Mouse (Mus musculus): ENCODE measurements around the gene Gmppa. TPM values are rescaled to one million over a fixed set of nuclear protein-coding genes. Genes with fewer than 3 reads are reported as not detected.

The Gmppa gene
- polyA plus RNA-seq, 1 experiment: 36.5 TPM

- H3K27ac ChIP-seq (ENCODE audit: insufficient read depth, low read length): no peak overlapping the region
- TF ChIP-seq CTCF (IDR thresholded peaks at IDR 0.05; ENCODE audit: low read depth, low read length) (no peak), EP300 (IDR thresholded peaks at IDR 0.05; ENCODE audit: insufficient read depth, low read depth, low read length) (no peak), POLR2A (IDR thresholded peaks at IDR 0.05; ENCODE audit: insufficient read depth, low read length) (no peak)
These were observed 8.5 kb downstream of the Gmppa start for GRCm38 (mm10) chr1:75444208-75444607.

GRCm38 (mm10) chr1:75445141-75445701 lies 9.5 kb downstream of the Gmppa start:
- no peak for TF ChIP-seq EP300 (IDR thresholded peaks at IDR 0.05; ENCODE audit: insufficient read depth, low read depth, low read length)
- no peak for TF ChIP-seq POLR2A (IDR thresholded peaks at IDR 0.05; ENCODE audit: insufficient read depth, low read length)
- no peak for TF ChIP-seq CTCF (IDR thresholded peaks at IDR 0.05; ENCODE audit: low read depth, low read length)
- no peaks in the 10 kb centered on the region for H3K27me3 ChIP-seq (ENCODE audit: control insufficient read depth, insufficient read depth, low read length, poor library complexity, severe bottlenecking)
- no peak overlapping the region for H3K4me3 ChIP-seq (ENCODE audit: low read depth, low read length)
- no peak overlapping the region for H3K27ac ChIP-seq (ENCODE audit: insufficient read depth, low read length)
- no peaks in the 10 kb centered on the region for H3K36me3 ChIP-seq (ENCODE audit: control insufficient read depth, insufficient read depth, low read length, poor library complexity, severe bottlenecking)
- H3K9ac ChIP-seq (ENCODE audit: low read depth, poor library complexity, severe bottlenecking): no peak overlapping the region
- H3K4me1 ChIP-seq (ENCODE audit: control insufficient read depth, insufficient read depth, low read length): peaks cover 8% of the 10 kb centered on the region
- no peaks in the 10 kb centered on the region for H3K9me3 ChIP-seq (replicated peaks; ENCODE audit: control insufficient read depth, insufficient read depth, low read length, poor library complexity, severe bottlenecking)

More at GRCm38 (mm10) chr1:75444208-75444607, 8.5 kb downstream of the Gmppa start:
- Histone ChIP-seq H3K36me3 (ENCODE audit: control insufficient read depth, insufficient read depth, low read length, poor library complexity, severe bottlenecking) (no peaks in the 10 kb centered on the region), H3K27me3 (ENCODE audit: control insufficient read depth, insufficient read depth, low read length, poor library complexity, severe bottlenecking) (no peaks in the 10 kb centered on the region), H3K9me3 (replicated peaks; ENCODE audit: control insufficient read depth, insufficient read depth, low read length, poor library complexity, severe bottlenecking) (no peaks in the 10 kb centered on the region), H3K4me3 (ENCODE audit: low read depth, low read length) (no peak overlapping the region), H3K4me1 (ENCODE audit: control insufficient read depth, insufficient read depth, low read length) (peaks cover 8% of the 10 kb centered on the region), H3K9ac (ENCODE audit: low read depth, poor library complexity, severe bottlenecking) (no peak overlapping the region)

- Histone ChIP-seq H3K9me3 (replicated peaks; ENCODE audit: control insufficient read depth, insufficient read depth, low read length, poor library complexity, severe bottlenecking) (no peaks in the 10 kb centered on the region), H3K4me3 (ENCODE audit: low read depth, low read length) (no peak overlapping the region), H3K27me3 (ENCODE audit: control insufficient read depth, insufficient read depth, low read length, poor library complexity, severe bottlenecking) (no peaks in the 10 kb centered on the region), H3K36me3 (ENCODE audit: control insufficient read depth, insufficient read depth, low read length, poor library complexity, severe bottlenecking) (no peaks in the 10 kb centered on the region), H3K9ac (ENCODE audit: low read depth, poor library complexity, severe bottlenecking) (0 out of 2 replicates have a peak overlapping the region, but pooled peaks have one; percentile 21), H3K27ac (ENCODE audit: insufficient read depth, low read length) (no peak overlapping the region), H3K4me1 (ENCODE audit: control insufficient read depth, insufficient read depth, low read length) (peaks cover 8% of the 10 kb centered on the region)
- TF ChIP-seq EP300 (IDR thresholded peaks at IDR 0.05; ENCODE audit: insufficient read depth, low read depth, low read length) (0 out of 2 replicates have a peak, but pooled peaks have one; percentile 23), POLR2A (IDR thresholded peaks at IDR 0.05; ENCODE audit: insufficient read depth, low read length) (no peak), CTCF (IDR thresholded peaks at IDR 0.05; ENCODE audit: low read depth, low read length) (peak; percentile 92)
These were observed 10.3 kb downstream of the Gmppa start for GRCm38 (mm10) chr1:75445751-75446611.

DNA sequence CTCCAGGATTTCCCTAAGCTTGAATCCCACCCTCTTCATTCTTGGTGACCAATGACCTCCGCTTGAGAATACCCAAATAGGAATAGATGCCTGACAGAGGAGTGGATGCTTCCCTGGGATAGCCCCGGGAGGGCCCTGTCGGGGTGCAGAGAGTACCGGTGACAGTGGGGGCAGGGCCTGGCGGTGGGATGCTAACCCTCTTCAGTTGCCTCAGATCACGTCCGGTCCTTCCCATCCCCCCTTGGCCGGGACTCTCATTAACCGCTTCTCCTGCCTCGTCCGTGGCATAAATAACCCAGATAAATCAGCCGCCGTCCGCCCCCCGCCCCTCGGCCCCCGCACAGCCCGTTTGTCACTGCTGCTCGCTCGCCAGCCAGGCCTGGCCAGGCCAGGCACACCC lies 10.9 kb downstream of the Gmppa start:
- Histone ChIP-seq H3K9ac (ENCODE audit: low read depth, poor library complexity, severe bottlenecking) (no peak overlapping the region), H3K27ac (ENCODE audit: insufficient read depth, low read length) (no peak overlapping the region), H3K27me3 (ENCODE audit: control insufficient read depth, insufficient read depth, low read length, poor library complexity, severe bottlenecking) (no peaks in the 10 kb centered on the region), H3K36me3 (ENCODE audit: control insufficient read depth, insufficient read depth, low read length, poor library complexity, severe bottlenecking) (no peaks in the 10 kb centered on the region), H3K4me1 (ENCODE audit: control insufficient read depth, insufficient read depth, low read length) (peaks cover 8% of the 10 kb centered on the region), H3K9me3 (replicated peaks; ENCODE audit: control insufficient read depth, insufficient read depth, low read length, poor library complexity, severe bottlenecking) (no peaks in the 10 kb centered on the region), H3K4me3 (ENCODE audit: low read depth, low read length) (no peak overlapping the region)
- TF ChIP-seq POLR2A (IDR thresholded peaks at IDR 0.05; ENCODE audit: insufficient read depth, low read length): no peak
- TF ChIP-seq EP300 (IDR thresholded peaks at IDR 0.05; ENCODE audit: insufficient read depth, low read depth, low read length): no peak
- TF ChIP-seq CTCF (IDR thresholded peaks at IDR 0.05; ENCODE audit: low read depth, low read length): no peak

DNA sequence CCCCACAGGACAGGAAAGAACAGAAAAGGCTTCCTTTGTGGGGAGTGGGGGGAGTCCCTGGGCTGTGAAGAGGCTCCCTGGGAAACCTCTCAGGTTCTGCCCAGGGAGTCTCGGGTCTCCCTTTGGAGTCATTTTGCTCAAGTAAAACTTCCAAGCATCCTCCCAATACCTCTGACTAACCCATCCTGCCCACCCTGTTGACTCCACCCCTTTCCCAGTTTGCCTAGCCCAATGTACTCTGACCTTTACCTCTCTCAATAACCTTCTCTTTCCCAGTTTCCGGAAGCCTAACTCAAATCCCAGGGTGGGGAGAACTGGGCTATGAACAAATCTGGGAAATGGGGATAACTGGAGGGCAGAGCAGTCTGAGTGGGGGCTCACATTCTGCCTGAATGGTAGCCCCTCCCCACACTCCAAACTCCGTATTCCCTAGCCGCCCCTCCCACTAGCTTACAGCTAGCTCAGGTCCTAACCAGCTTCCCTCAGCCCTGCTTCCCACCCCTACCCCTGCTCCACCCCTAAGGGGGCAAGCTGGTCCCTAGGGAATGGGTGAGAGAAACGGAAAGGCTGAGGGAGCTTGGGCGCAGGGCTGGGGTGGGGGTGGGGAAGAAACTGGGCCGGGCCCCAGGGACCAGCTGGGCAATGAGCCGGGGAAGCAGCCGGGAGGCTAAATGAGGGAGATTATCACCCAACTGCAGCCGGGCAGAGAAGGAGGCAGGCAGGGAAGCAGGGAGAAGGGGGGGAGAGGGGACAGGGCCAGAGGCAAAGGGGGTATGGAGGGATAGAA lies 11.7 kb downstream of the Gmppa start:
- 0 out of 2 replicates have a peak overlapping the region, but pooled peaks have one; percentile 5 for H3K9ac ChIP-seq (ENCODE audit: low read depth, poor library complexity, severe bottlenecking)
- peaks cover 8% of the 10 kb centered on the region for H3K4me1 ChIP-seq (ENCODE audit: control insufficient read depth, insufficient read depth, low read length)
- no peak overlapping the region for H3K4me3 ChIP-seq (ENCODE audit: low read depth, low read length)
- no peaks in the 10 kb centered on the region for H3K27me3 ChIP-seq (ENCODE audit: control insufficient read depth, insufficient read depth, low read length, poor library complexity, severe bottlenecking)
- H3K27ac ChIP-seq (ENCODE audit: insufficient read depth, low read length): no peak overlapping the region
- no peaks in the 10 kb centered on the region for H3K9me3 ChIP-seq (replicated peaks; ENCODE audit: control insufficient read depth, insufficient read depth, low read length, poor library complexity, severe bottlenecking)
- TF ChIP-seq EP300 (IDR thresholded peaks at IDR 0.05; ENCODE audit: insufficient read depth, low read depth, low read length) (no peak), CTCF (IDR thresholded peaks at IDR 0.05; ENCODE audit: low read depth, low read length) (no peak)
- H3K36me3 ChIP-seq (ENCODE audit: control insufficient read depth, insufficient read depth, low read length, poor library complexity, severe bottlenecking): no peaks in the 10 kb centered on the region
